Mouse (Mus musculus): ENCODE results near the gene Zfp160. TPM values are rescaled to one million over a fixed set of nuclear protein-coding genes. Genes with fewer than 3 reads are reported as not detected.

Gene Zfp160
- polyA plus RNA-seq (2014; fragmentation: Illumina TruSeq; extraction: RNeasy Lipid Tissue Mini Kit (QIAGEN cat#74804); ENCODE audit: low read depth, low replicate concordance), result 15.0 TPM

DNA sequence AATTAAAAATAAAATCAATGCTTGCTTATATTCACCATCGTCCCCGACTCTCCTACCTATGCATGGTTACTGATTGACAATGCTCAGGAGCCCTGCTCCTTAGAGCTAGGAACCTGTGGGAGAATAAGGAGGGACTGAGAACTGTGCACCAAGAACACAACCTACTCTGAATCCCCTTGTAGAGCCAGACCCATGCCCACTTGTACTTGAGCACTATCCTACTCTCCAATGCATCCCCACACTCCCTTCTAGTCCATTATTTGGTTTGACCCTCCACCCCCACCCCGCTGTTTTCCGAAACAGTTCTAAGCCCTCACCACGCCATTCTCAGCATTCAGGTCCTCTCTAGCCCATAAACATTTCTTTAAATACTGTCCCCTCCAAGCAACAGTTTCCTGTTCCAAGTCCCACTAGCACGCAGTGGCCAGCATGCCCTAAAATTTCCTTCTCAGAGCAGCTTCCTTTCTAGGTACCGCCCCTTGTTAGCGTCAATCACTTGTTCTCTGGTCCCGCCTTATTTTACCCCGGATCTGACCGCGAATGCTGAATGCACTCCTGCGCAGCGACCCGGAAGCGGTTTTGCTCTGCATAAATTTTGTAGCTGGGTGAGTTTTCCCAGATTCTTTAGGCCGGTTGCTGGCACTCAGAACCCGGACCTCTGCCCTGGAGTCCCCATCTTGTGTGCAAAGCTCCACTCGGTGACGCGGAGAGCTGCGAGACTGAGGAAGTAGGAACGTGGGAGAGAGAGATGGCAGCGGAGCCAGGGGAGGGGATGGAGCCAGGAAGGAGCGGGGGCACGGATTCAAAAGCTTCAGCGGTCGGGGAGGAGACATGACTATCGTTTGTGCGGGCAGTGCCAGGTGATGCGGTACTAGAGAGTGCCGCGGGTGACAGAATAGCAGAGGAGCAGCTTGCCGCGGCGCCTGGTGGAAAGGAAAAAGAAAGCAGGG lies at the start of gene Zfp160:
Zfp160 (plus strand) TSS at position 522 of the 950 bp plus-strand sequence.

DNA sequence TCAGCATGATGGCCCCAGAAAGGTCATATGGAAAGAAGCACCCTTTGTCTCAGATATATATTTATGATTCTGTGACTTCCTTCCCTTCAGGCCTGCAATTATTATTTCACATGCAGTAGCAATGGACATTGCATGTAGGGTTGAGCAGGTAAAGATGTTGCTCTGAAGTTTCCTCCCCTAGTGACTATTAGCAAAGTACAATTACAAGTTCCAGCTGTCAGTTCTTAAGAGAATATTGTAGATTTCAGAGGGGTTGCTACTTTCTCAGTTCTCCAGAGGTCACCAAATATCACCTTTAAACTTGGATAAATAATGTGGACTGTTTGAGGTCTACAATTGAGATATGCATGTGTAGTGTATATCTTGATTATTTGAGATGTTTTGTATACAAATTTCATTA lies 12.3 kb upstream of the Zfp160 start, which contains the start of gene Vmn1r233:
Vmn1r233 (minus strand) TSS at position 101 of the 400 bp plus-strand sequence.

Other genes with a start within 250 kb of the Zfp160 start
- not detected for gene Vmn1r228, start 222.7 kb upstream of the Zfp160 start, polyA plus RNA-seq (2014; fragmentation: Illumina TruSeq; extraction: RNeasy Lipid Tissue Mini Kit (QIAGEN cat#74804); ENCODE audit: low read depth, low replicate concordance)
- gene Vmn1r229, start 197.3 kb upstream of the Zfp160 start, polyA plus RNA-seq (2014; fragmentation: Illumina TruSeq; extraction: RNeasy Lipid Tissue Mini Kit (QIAGEN cat#74804); ENCODE audit: low read depth, low replicate concordance), result not detected
- gene Vmn1r230, start 168.5 kb upstream of the Zfp160 start, polyA plus RNA-seq (2014; fragmentation: Illumina TruSeq; extraction: RNeasy Lipid Tissue Mini Kit (QIAGEN cat#74804); ENCODE audit: low read depth, low replicate concordance), result not detected
- not detected for gene Vmn1r231, start 103.8 kb upstream of the Zfp160 start, polyA plus RNA-seq (2014; fragmentation: Illumina TruSeq; extraction: RNeasy Lipid Tissue Mini Kit (QIAGEN cat#74804); ENCODE audit: low read depth, low replicate concordance)
- not detected for gene Vmn1r232, start 89.2 kb upstream of the Zfp160 start, polyA plus RNA-seq (2014; fragmentation: Illumina TruSeq; extraction: RNeasy Lipid Tissue Mini Kit (QIAGEN cat#74804); ENCODE audit: low read depth, low replicate concordance)
- gene Ppp2r1a, start 63.6 kb upstream of the Zfp160 start, polyA plus RNA-seq (2014; fragmentation: Illumina TruSeq; extraction: RNeasy Lipid Tissue Mini Kit (QIAGEN cat#74804); ENCODE audit: low read depth, low replicate concordance), result 161 TPM
- gene Vmn1r233, start 12.4 kb upstream of the Zfp160 start, polyA plus RNA-seq (2014; fragmentation: Illumina TruSeq; extraction: RNeasy Lipid Tissue Mini Kit (QIAGEN cat#74804); ENCODE audit: low read depth, low replicate concordance), result not detected
- gene Vmn1r234, start 217.2 kb downstream of the Zfp160 start, polyA plus RNA-seq (2014; fragmentation: Illumina TruSeq; extraction: RNeasy Lipid Tissue Mini Kit (QIAGEN cat#74804); ENCODE audit: low read depth, low replicate concordance), result not detected
- not detected for gene Vmn1r235, start 247.5 kb downstream of the Zfp160 start, polyA plus RNA-seq (2014; fragmentation: Illumina TruSeq; extraction: RNeasy Lipid Tissue Mini Kit (QIAGEN cat#74804); ENCODE audit: low read depth, low replicate concordance)